Mouse (Mus musculus): Measurements from ENCODE around the gene Nsmce4a.

- TF ChIP-seq EP300 (IDR thresholded peaks at IDR 0.05; ENCODE audit: insufficient read depth, low read depth, low read length) (no peak), CTCF (IDR thresholded peaks at IDR 0.05; ENCODE audit: low read depth, low read length) (no peak), POLR2A (IDR thresholded peaks at IDR 0.05; ENCODE audit: insufficient read depth, low read length) (no peak)
Measured at GRCm38 (mm10) chr7:130590845-130591437, 18.0 kb upstream of the Nsmce4a start.

Data from ES-Bruce4 (cell line).